Mouse (Mus musculus) lung, postnatal 0 days (tissue): ENCODE data around the gene Spry1.

Source experiments
- CTCF ChIP-seq: IDR thresholded peaks from 2 replicates; pipeline ENCODE4 v1.5.1; 2016; ENCODE audit warnings: antibody characterized with exemption, mild to moderate bottlenecking
- EP300 ChIP-seq: IDR thresholded peaks from 2 replicates; pipeline ENCODE4 v1.6.1; 2016; ENCODE audit warnings: antibody characterized with exemption, mild to moderate bottlenecking, control low read depth

GRCm38 (mm10) chr3:37686219-37686618, 46.5 kb downstream of the Spry1 start:
- TF ChIP-seq CTCF = no peak
- TF ChIP-seq EP300 = no peak
